Mouse (Mus musculus) C2C12 (cell line): ENCODE results near the gene Frem2.

Source experiments
- CTCF ChIP-seq: IDR thresholded peaks from one replicate; pipeline ENCODE4 v1.5.1; 2011; ENCODE audit not compliant: control insufficient read depth, insufficient read depth, insufficient read length
- MYOD1 ChIP-seq: IDR thresholded peaks from one replicate; pipeline ENCODE4 v1.6.1; 2011; ENCODE audit warnings: low read depth; ENCODE audit not compliant: control insufficient read depth, insufficient read length

DNA sequence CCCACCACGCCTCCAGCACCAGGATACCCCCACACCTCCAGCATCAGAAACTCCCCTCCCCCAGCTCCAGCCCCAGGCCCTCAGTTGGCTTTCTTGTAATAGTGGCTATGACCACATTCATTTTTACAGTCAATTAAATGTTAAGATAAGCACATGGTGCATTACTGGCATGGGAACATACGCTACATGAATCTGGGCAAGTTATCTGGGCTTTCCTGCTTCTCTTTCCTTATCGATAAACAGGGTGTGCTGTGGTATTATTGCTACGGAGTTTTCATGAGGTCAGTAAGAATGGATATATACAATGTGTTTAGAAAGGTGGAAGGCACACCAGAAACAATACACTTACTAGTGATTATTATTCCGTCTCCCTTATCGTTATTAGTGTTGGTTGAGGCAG is 125.1 kb downstream of the Frem2 start:
- no peak for TF ChIP-seq CTCF
- no peak for TF ChIP-seq MYOD1
